Mouse (Mus musculus): Measurements from ENCODE around the gene Rps3a1. TPM values are rescaled to one million over a fixed set of nuclear protein-coding genes. Genes with fewer than 3 reads are reported as not detected.

Rps3a1 gene
- 1,000 to 10,000 TPM; 2,716 to 4,539 TPM for polyA plus RNA-seq (2017; shearing (Covaris generic))

GRCm38 (mm10) chr3:86142263-86142933 is at the start of gene Rps3a1:
TSS of gene Rps3a1 (minus strand) at chr3:86142702.
- peak; percentile 94 for ATAC-seq

- ATAC-seq: no peak
These were observed 45.4 kb upstream of the Rps3a1 start for GRCm38 (mm10) chr3:86187736-86188389.

- ATAC-seq: no peak
These were observed 42.0 kb upstream of the Rps3a1 start for GRCm38 (mm10) chr3:86184546-86184945.

GRCm38 (mm10) chr3:86181107-86181506 is 38.6 kb upstream of the Rps3a1 start:
- ATAC-seq: no peak

GRCm38 (mm10) chr3:86179714-86180113 is 37.2 kb upstream of the Rps3a1 start:
- ATAC-seq: no peak

- no peak for ATAC-seq
These were observed 26.4 kb upstream of the Rps3a1 start for GRCm38 (mm10) chr3:86168841-86169425.

- no peak for ATAC-seq
These were observed 7.0 kb upstream of the Rps3a1 start for GRCm38 (mm10) chr3:86149521-86149920.

- no peak for ATAC-seq
These were observed 6.6 kb upstream of the Rps3a1 start for GRCm38 (mm10) chr3:86149063-86149462.

GRCm38 (mm10) chr3:86143343-86143742 is 841 bp upstream of the Rps3a1 start:
- no peak for ATAC-seq

- peak; percentile 1 for ATAC-seq
These were observed 424 bp upstream of the Rps3a1 start for GRCm38 (mm10) chr3:86142934-86143317.

- no peak for ATAC-seq
These were observed 628 bp downstream of the Rps3a1 start for GRCm38 (mm10) chr3:86141886-86142262.

GRCm38 (mm10) chr3:86141366-86141765 is 1.1 kb downstream of the Rps3a1 start:
- ATAC-seq: no peak

- no peak for ATAC-seq
These were observed 2.8 kb downstream of the Rps3a1 start for GRCm38 (mm10) chr3:86139660-86140059.

- ATAC-seq: no peak
These were observed 5.4 kb downstream of the Rps3a1 start for GRCm38 (mm10) chr3:86136936-86137574.

- no peak for ATAC-seq
These were observed 6.5 kb downstream of the Rps3a1 start for GRCm38 (mm10) chr3:86135886-86136563.

- ATAC-seq: no peak
These were observed 7.4 kb downstream of the Rps3a1 start for GRCm38 (mm10) chr3:86134939-86135638.

- ATAC-seq: peak; percentile 46
These were observed 12.7 kb downstream of the Rps3a1 start for GRCm38 (mm10) chr3:86129757-86130156.

GRCm38 (mm10) chr3:86123251-86123746 is 19.2 kb downstream of the Rps3a1 start:
- no peak for ATAC-seq

- no peak for ATAC-seq
These were observed 20.3 kb downstream of the Rps3a1 start for GRCm38 (mm10) chr3:86122156-86122555.

- ATAC-seq: no peak
These were observed 23.1 kb downstream of the Rps3a1 start for GRCm38 (mm10) chr3:86119237-86119932.

- ATAC-seq: no peak
These were observed 25.6 kb downstream of the Rps3a1 start for GRCm38 (mm10) chr3:86116951-86117350.

All from activated CD4-positive, CD25-positive, alpha-beta regulatory T cell, adult 4 months (primary cell).